20 mouse cellular contexts compared by ENCODE assay signal in genomic region chr8:21932610-21933009, GRCm38 (mm10). TPM values are rescaled to one million over a fixed set of nuclear protein-coding genes. Genes with fewer than 3 reads are reported as not detected.
DNase-seq lines count a peak whose midpoint lies in the region.
"Had no signal": no experiment of that assay in that cellular context is flagged by ENCODE, and none has a peak within 500 bp of the region (broad histone marks: within the 10 kb centered on the region; RNA-seq: fewer than 3 reads in every experiment).

Defb15 (minus strand) TSS chr8:21932710.

- no peak for DNase-seq in gonadal fat pad, adult 2 months (ENCODE audit: low read depth)
- no peak for DNase-seq in adrenal gland, adult (ENCODE audit: inconsistent age in 2 of 2, low spot score in 1 of 2)
- DNase-seq: adrenal gland, adult 2 months; adrenal gland, adult 8-10 months; adrenal gland, postnatal 10 days; adrenal gland, postnatal 14 days; adrenal gland, postnatal 25 days; adrenal gland, postnatal 36 days; B cell, adult 2 months; cerebellum, adult 11 months; cerebellum, adult 11-12 months; cerebellum, adult 18-20 months; cerebellum, adult 2 months; cerebellum, adult 8-10 months had no signal

RNA-seq across cellular contexts. Expression of gene Defb15, which starts in this region (rescaled TPM):
- polyA plus RNA-seq in gonadal fat pad, adult 2 months (2012; rRNA removed): 377 and 400 TPM in 2 replicates
- polyA plus RNA-seq: activated CD4-positive, CD25-positive, alpha-beta regulatory T cell, adult 4 months; adrenal gland, adult 2 months; brain, embryonic 14.5 days; C2C12; CD4-positive, CD25-positive, alpha-beta regulatory T cell, adult 4 months; cerebellum, adult 2 months; G1E; Patski had no signal
